Mouse (Mus musculus) embryo, embryonic 9.5 days (tissue): ENCODE results near the gene Tnfrsf14.
A peak's percentile ranks its signal among the peaks of the same experiment; 100 is the strongest.

Source experiments
- DNase-seq: peaks from one replicate; pipeline ENCODE4 v3.0.0-alpha.2; 2017; ENCODE audit errors: extremely low spot score

The Tnfrsf14 gene

DNA sequence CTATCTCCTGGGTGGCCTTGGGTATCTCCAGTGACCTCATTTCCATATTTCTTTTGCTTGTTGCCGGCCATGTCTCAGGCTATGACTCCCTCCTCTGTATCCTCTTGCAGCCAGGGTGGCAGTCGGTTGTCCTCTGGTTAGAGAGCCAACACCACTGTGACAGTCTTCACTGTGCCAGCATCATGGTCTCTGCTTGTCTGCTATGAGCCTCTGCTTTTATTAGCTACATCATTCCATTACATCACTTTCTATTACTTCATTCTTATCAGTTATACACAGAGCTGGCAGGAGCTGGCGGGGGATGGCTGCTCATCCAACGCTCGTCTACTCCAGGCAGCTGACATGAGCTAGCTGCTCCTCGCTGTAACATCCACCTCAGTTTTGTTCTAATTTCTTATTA lies 47.6 kb downstream of the Tnfrsf14 start:
- DNase-seq: no peak

DNA sequence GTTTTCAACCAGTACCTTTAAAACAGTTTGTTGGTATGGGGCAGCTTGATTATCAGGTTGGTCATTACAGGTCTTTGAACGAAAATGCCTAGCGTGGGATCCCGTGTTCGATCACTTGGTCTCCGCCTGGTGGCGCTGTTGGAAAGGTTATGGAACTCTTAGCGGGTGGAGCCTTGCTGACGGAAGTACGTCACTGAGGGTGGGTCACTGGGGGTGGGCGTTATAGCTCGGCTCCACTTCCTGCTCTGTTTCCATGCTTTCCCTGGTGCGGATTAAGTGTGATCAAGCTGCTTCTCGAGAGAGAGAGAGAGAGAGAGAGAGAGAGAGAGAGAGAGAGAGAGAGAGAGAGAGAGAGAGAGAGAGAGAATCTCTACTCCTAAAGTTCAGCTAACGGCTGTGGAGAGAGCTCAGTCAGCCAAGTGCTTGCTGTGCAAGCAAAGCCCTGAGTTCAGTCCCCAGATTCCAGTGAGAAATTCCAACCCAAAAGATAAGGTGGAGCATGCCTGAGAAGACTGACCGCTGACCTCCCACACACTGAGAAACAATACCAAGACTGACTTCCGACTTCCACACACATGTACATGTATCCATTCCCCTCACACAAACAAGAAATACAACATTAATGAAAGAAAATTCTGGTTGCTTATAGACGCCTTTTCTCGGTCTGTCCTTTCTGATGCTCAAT lies 50.4 kb downstream of the Tnfrsf14 start:
- peak; percentile 93 for DNase-seq

DNA sequence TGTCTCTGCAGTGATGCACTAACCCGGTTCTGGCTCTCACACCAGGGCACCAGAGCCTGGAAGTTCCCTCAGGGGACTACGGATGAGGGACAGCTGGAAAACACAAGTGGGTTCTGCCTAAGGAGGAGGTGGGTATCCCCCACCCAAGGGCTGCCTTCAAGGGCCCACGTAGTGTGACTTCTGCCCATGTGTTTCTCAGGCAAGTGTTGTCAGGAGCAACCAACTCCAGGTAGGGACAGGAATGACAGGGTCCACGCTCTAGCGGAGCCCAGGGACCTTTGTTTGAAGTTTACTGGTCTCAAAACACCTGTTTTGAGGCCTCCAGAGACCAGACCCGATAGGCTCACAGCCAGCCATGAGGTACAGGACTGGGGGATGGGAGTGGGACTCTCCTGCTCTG lies 55.2 kb downstream of the Tnfrsf14 start:
- no peak for DNase-seq
